9 mouse cellular contexts compared by ENCODE assay signal in genomic region chr3:83054759-83055158, GRCm38 (mm10). TPM values are rescaled to one million over a fixed set of nuclear protein-coding genes. Genes with fewer than 3 reads are reported as not detected.
DNase-seq lines count a peak whose midpoint lies in the region; ATAC-seq lines count a peak whose summit lies in the region.
"Had no signal": no experiment of that assay in that cellular context is flagged by ENCODE, and none has a peak within 500 bp of the region (broad histone marks: within the 10 kb centered on the region; RNA-seq: fewer than 3 reads in every experiment).

No protein-coding gene starts in this region.

- H3K4me2 ChIP-seq in kidney, embryonic 14.5 days (replicated peaks; ENCODE audit: low read depth, low read length): peak overlapping the region; percentile 24; the same call in 1 of the 2 replicates
- H3K4me2 ChIP-seq in hindbrain, embryonic 14.5 days (replicated peaks): peak overlapping the region; percentile 39
- H3K4me2 ChIP-seq in midbrain, embryonic 15.5 days: peak overlapping the region; percentile 50

- no peaks in the 10 kb centered on the region for H3K27me3 ChIP-seq in kidney, embryonic 14.5 days (ENCODE audit: control insufficient read depth, insufficient read depth, low read length)
- no peaks in the 10 kb centered on the region for H3K27me3 ChIP-seq in hindbrain, embryonic 14.5 days (ENCODE audit: control insufficient read depth, insufficient read depth, low read length)
- no peaks in the 10 kb centered on the region for H3K27me3 ChIP-seq in midbrain, embryonic 15.5 days (replicated peaks)

- no peak overlapping the region for H3K9ac ChIP-seq in kidney, embryonic 14.5 days (ENCODE audit: low read depth, low read length)
- H3K9ac ChIP-seq in hindbrain, embryonic 14.5 days: no peak overlapping the region
- no peak overlapping the region for H3K9ac ChIP-seq in midbrain, embryonic 15.5 days

- no peak overlapping the region for H3K27ac ChIP-seq in kidney, embryonic 14.5 days (ENCODE audit: low read depth, low read length)
- no peak overlapping the region for H3K27ac ChIP-seq in hindbrain, embryonic 14.5 days
- no peak overlapping the region for H3K27ac ChIP-seq in midbrain, embryonic 15.5 days

- no peak for ATAC-seq in kidney, embryonic 14.5 days (ENCODE audit: low FRiP score, low TSS enrichment)
- peak; percentile 6 for ATAC-seq in activated CD4-positive, CD25-positive, alpha-beta regulatory T cell, adult 4 months
- ATAC-seq in hindbrain, embryonic 14.5 days (ENCODE audit: low FRiP score): no peak
- ATAC-seq in midbrain, embryonic 15.5 days (replicated peaks): no peak

- no peak for DNase-seq in kidney, postnatal 36 days
- DNase-seq in hindbrain, embryonic 14.5 days (ENCODE audit: low spot score): no peak
- no peak for DNase-seq in adipocyte (ENCODE audit: low spot score)
- DNase-seq in frontal cortex, postnatal 14 days (ENCODE audit: low spot score in 2 of 2): no peak
- no peak for DNase-seq in thymus, postnatal 14 days

- 38% methylated on average over 13 of the region's 13 CpGs for WGBS in kidney, embryonic 14.5 days
- WGBS in hindbrain, embryonic 14.5 days: 36% methylated on average over 13 of the region's 13 CpGs
- 38% methylated on average over 13 of the region's 13 CpGs for WGBS in midbrain, embryonic 15.5 days

- no peaks in the 10 kb centered on the region for H3K9me3 ChIP-seq in kidney, embryonic 14.5 days (ENCODE audit: control insufficient read depth, low read length)
- no peaks in the 10 kb centered on the region for H3K9me3 ChIP-seq in hindbrain, embryonic 14.5 days (ENCODE audit: control insufficient read depth, low read length)
- no peaks in the 10 kb centered on the region for H3K9me3 ChIP-seq in midbrain, embryonic 15.5 days

- H3K36me3 ChIP-seq in kidney, embryonic 14.5 days (ENCODE audit: control insufficient read depth, insufficient read depth, low read length): peaks cover 23% of the 10 kb centered on the region
- H3K36me3 ChIP-seq in hindbrain, embryonic 14.5 days (replicated peaks; ENCODE audit: control insufficient read depth, insufficient read depth): peaks cover 24% of the 10 kb centered on the region
- H3K36me3 ChIP-seq in midbrain, embryonic 15.5 days (replicated peaks): peaks cover 15% of the 10 kb centered on the region

- H3K4me3 ChIP-seq in kidney, embryonic 14.5 days (ENCODE audit: low read length): peak overlapping the region; percentile 76
- H3K4me3 ChIP-seq in hindbrain, embryonic 14.5 days (replicated peaks; ENCODE audit: low read length): peak overlapping the region; percentile 76
- H3K4me3 ChIP-seq in midbrain, embryonic 15.5 days: peak overlapping the region; percentile 84

- peaks cover 8% of the 10 kb centered on the region; the same call in 1 of the 2 replicates for H3K4me1 ChIP-seq in kidney, embryonic 14.5 days (ENCODE audit: control insufficient read depth, insufficient read depth, low read length)
- peaks cover 6% of the 10 kb centered on the region for H3K4me1 ChIP-seq in hindbrain, embryonic 14.5 days (replicated peaks; ENCODE audit: control insufficient read depth, insufficient read depth, low read length)
- peaks cover 13% of the 10 kb centered on the region for H3K4me1 ChIP-seq in midbrain, embryonic 15.5 days

RNA-seq across cellular contexts. Expression of gene Plrg1, which starts 0.6 kb away (rescaled TPM):
- polyA plus RNA-seq in kidney, embryonic 14.5 days (2014; fragmentation: Nextera tagmentation; extraction: Ambion mirVana): 95.2 and 109 TPM in 2 replicates
- polyA plus RNA-seq in activated CD4-positive, CD25-positive, alpha-beta regulatory T cell, adult 4 months (2017; shearing (Covaris generic)): 10 to 100 TPM; 49.5 to 57.0 TPM
- polyA plus RNA-seq in hindbrain, embryonic 14.5 days (2014; fragmentation: Nextera tagmentation; extraction: Ambion mirVana): 99.6 and 108 TPM in 2 replicates
- 104 and 108 TPM in 2 replicates for polyA plus RNA-seq in midbrain, embryonic 15.5 days (2015; fragmentation: Nextera tagmentation; extraction: Ambion mirVana)

RNA-seq across cellular contexts. Expression of gene Fgb, which starts 5.1 kb away (rescaled TPM):
- polyA plus RNA-seq in kidney, embryonic 14.5 days (2014; fragmentation: Nextera tagmentation; extraction: Ambion mirVana): 1.1 and 1.3 TPM in 2 replicates
- not detected for polyA plus RNA-seq in activated CD4-positive, CD25-positive, alpha-beta regulatory T cell, adult 4 months (2017; shearing (Covaris generic))
- not detected in 2 replicates for polyA plus RNA-seq in hindbrain, embryonic 14.5 days (2014; fragmentation: Nextera tagmentation; extraction: Ambion mirVana)
- 0.51 TPM in 1 of 2 replicates, not detected in the other for polyA plus RNA-seq in midbrain, embryonic 15.5 days (2015; fragmentation: Nextera tagmentation; extraction: Ambion mirVana)

RNA-seq across cellular contexts. Expression of gene Fga, which starts 28.9 kb away (rescaled TPM):
- polyA plus RNA-seq in kidney, embryonic 14.5 days (2014; fragmentation: Nextera tagmentation; extraction: Ambion mirVana): 0.30 and 0.60 TPM in 2 replicates
- polyA plus RNA-seq in activated CD4-positive, CD25-positive, alpha-beta regulatory T cell, adult 4 months (2017; shearing (Covaris generic)): not detected
- not detected in 2 replicates for polyA plus RNA-seq in hindbrain, embryonic 14.5 days (2014; fragmentation: Nextera tagmentation; extraction: Ambion mirVana)
- polyA plus RNA-seq in midbrain, embryonic 15.5 days (2015; fragmentation: Nextera tagmentation; extraction: Ambion mirVana): 1.3 TPM in 1 of 2 replicates, not detected in the other

RNA-seq across cellular contexts. Expression of gene Fgg, which starts 47.2 kb away (rescaled TPM):
- polyA plus RNA-seq in kidney, embryonic 14.5 days (2014; fragmentation: Nextera tagmentation; extraction: Ambion mirVana): 0.11 TPM in 1 of 2 replicates, not detected in the other
- not detected for polyA plus RNA-seq in activated CD4-positive, CD25-positive, alpha-beta regulatory T cell, adult 4 months (2017; shearing (Covaris generic))
- polyA plus RNA-seq in hindbrain, embryonic 14.5 days (2014; fragmentation: Nextera tagmentation; extraction: Ambion mirVana): not detected in 2 replicates
- 0.09 and 3.4 TPM in 2 replicates for polyA plus RNA-seq in midbrain, embryonic 15.5 days (2015; fragmentation: Nextera tagmentation; extraction: Ambion mirVana)
- polyA plus RNA-seq: large intestine, adult 2 months had no signal
